Mouse (Mus musculus) inflammation-experienced regulatory T-cells, adult 6 months (primary cell): Measurements from ENCODE around the gene Btbd9. TPM values are rescaled to one million over a fixed set of nuclear protein-coding genes. Genes with fewer than 3 reads are reported as not detected.

Source experiments
- ATAC-seq: one replicate; pipeline ENCODE4 v1.8.0; 2017
- polyA plus RNA-seq, 3 experiments: library from polyadenylated mRNA; unstranded; fragments of 100-300 nt; shearing (Covaris generic); gene quantifications; one replicate each; pipeline ENCODE4 v1.2.1; 2017

Btbd9 gene
- polyA plus RNA-seq, 3 experiments from 2014 or later = 41.5 to 78.0 (median 69.7) TPM

- ATAC-seq = no peak
These were observed 98.1 kb downstream of the Btbd9 start for GRCm38 (mm10) chr17:30478181-30478580.

- no peak for ATAC-seq
These were observed 101.7 kb downstream of the Btbd9 start for GRCm38 (mm10) chr17:30474561-30474960.

DNA sequence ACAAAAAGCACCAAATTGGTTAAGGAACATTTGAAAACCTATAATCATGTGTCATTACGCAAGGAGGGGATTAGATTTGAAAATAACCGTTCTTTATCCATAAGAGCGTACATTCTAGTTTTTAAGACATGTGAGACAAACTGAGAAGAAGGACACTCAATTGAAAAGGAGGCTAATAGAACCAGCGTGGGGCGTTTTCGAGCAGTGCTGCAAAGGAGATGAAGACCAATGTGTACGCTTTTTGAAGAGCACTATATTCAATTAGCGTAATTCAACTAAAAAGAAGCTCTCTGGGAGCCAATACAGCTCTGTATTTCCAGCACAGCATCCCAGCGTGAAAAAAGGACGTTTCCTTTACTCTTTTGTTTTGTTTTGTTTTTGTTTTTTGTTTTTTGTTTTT, 103.5 kb downstream of the Btbd9 start:
- no peak for ATAC-seq

- ATAC-seq = no peak
These were observed 104.8 kb downstream of the Btbd9 start for GRCm38 (mm10) chr17:30471512-30471911.

- ATAC-seq = no peak
These were observed 105.5 kb downstream of the Btbd9 start for GRCm38 (mm10) chr17:30470790-30471189.

- ATAC-seq = no peak
These were observed 106.0 kb downstream of the Btbd9 start for GRCm38 (mm10) chr17:30470286-30470685.

GRCm38 (mm10) chr17:30469511-30470076, 106.7 kb downstream of the Btbd9 start:
- ATAC-seq = no peak

GRCm38 (mm10) chr17:30468368-30468767, 107.9 kb downstream of the Btbd9 start:
- ATAC-seq = no peak

- no peak for ATAC-seq
These were observed 108.6 kb downstream of the Btbd9 start for GRCm38 (mm10) chr17:30467566-30468213.

DNA sequence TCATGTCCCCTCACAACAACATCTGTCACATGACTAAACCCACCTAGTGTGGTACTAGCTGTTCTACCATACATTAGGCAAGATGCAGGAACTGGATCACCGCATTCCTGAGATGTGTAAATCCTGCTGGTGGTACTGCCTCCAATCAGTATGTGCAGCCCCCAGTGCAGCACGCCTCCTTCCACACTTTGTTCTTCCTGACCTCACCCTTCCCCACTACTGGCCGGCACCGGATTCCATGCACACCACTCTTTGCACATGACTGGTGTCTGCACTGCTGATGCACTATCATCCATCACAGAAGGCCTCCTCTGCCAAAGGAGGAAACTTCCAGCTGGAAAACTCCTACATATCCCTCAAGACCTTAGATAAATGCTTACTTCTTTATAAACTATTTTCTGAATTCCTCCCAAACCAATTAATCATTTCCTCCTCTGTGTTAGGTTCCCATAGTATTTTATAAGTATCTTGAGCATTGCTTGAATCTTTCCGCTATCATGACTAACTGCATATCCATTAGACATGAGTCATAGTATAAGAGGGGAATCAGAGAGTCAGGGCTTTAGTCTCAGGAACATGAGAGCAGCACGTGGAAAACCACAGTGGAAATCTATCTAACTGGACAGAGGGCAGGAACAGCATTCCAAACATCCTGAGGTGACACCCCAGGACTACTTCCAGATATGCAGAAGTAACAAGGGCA, 111.1 kb downstream of the Btbd9 start:
- no peak for ATAC-seq

GRCm38 (mm10) chr17:30464240-30464745, 112.0 kb downstream of the Btbd9 start:
- ATAC-seq = no peak

- ATAC-seq = no peak
These were observed 115.5 kb downstream of the Btbd9 start for GRCm38 (mm10) chr17:30460727-30461349.

GRCm38 (mm10) chr17:30459706-30460105, 116.6 kb downstream of the Btbd9 start:
- no peak for ATAC-seq

DNA sequence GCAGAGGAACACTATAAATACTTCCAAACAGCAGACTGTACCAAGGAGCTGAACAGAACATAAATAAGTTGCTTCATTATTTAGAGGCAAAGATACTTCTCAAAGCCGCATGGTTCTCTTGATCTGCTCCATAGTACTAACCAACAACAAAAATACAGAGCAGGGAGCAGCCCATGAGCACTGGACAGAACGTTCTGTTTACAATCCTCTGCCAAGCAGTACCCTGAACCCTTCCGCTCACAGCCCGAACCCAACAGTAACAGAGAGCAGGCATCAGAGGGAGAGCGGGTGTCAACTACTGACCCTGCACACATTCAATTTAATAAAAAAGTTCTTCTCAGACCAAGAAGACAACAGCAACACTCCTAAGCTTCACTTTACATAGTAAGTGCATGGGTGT, 117.4 kb downstream of the Btbd9 start:
- ATAC-seq = no peak

DNA sequence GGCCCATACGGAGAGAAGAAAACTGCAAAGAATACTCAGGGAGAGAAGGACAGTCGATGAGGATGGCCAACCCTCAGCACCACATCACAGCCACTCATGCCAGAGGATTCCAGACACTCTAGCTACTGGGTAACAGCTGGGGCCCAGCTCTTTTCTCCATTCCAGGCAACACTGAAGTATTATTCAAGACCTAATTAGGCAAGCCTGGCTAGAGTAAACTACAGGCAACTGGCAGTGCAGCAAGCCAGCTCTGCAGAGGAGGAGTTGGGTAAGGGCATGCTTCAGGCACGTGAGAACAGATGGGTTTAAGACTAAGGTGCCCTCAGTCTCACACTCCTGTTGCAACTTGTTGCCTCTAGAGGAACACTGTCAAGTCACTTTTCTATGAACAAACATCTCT, 118.0 kb downstream of the Btbd9 start:
- no peak for ATAC-seq

- ATAC-seq = no peak
These were observed 118.8 kb downstream of the Btbd9 start for GRCm38 (mm10) chr17:30457486-30457885.

- no peak for ATAC-seq
These were observed 120.0 kb downstream of the Btbd9 start for GRCm38 (mm10) chr17:30456293-30456692.

DNA sequence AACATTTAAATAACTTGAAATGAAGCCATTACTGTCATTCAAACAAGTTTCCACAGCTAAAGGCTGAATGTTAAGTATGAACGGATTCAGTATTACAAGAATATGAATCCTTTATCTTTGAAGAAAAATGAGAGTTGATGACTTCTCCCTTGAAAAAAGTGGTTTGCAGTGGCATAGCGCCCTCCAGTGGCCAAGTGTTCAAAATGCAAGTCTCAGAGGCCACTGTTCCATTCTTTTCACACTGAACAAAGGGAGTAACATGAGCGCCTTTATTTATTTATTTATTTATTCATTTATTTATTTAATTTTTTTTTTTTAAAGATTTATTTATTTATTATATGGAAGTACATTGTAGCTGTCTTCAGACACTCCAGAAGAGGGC, 121.4 kb downstream of the Btbd9 start:
- peak; percentile 52 for ATAC-seq

GRCm38 (mm10) chr17:30454155-30454861, 122.0 kb downstream of the Btbd9 start:
- ATAC-seq = no peak

DNA sequence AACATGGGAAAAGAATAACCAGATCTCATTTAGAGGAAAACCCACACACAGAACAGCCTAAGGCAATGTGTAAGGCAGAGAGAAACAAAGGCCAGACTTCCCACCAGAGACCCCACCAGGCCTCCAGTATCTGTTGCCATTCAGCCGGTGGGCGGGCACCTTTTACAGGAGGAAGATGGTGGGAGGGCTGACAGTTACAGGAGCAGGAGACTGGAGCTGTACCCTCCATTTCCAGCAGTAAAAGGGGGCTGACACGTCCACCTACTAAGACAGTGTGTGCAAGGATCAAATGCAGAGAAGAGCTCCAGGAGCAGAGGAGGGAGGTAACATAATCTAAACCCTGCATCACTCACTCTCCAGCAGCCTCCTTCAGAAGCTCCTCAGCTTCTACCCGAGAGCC, 123.0 kb downstream of the Btbd9 start:
- no peak for ATAC-seq

DNA sequence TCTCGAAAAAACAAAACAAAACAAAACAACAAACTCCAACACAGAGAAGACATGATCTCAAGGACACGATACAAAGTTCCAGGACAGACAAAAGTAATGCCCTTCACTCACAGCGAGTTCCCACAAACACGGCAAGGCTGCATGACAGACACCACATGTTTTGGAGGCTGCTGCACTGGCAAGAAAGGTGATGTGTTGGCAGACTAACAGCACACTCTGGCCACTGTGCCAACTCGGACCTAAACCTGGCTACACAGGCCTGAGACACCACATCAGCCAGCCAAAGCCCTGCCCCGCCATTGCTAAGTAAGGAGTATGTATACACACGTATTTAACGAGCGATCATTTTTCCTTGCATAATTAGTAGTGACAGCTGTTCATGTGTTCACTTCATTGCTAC, 123.9 kb downstream of the Btbd9 start:
- no peak for ATAC-seq

DNA sequence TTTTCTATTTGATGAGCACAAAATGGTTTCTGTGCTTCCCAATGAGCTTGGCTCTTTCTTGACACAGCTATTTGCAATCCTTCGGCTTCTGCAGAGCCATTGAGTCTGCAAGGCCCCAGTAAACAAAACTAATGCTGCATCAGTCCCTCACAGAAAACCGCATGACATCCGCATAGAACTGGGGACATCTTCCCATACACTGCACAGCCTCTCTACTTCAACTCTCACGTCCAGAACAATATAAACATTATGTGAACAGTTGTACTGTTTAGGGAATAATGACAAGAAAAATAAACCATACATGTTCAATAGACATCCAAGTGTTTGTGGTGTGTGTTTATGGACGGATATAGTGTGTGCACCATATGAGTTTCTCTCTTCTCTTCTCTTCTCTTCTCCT, 127.7 kb downstream of the Btbd9 start:
- ATAC-seq = no peak
